Mouse (Mus musculus) layer of hippocampus, adult 2 months (tissue): Measurements from ENCODE around the gene St13. TPM values are rescaled to one million over a fixed set of nuclear protein-coding genes. Genes with fewer than 3 reads are reported as not detected.

Experiments used
- DNase-seq, 2 experiments: peaks; one replicate each; pipeline ENCODE4 v3.0.0; 2022; ENCODE audit warnings: low spot score in 2 of 2
- H3K27ac ChIP-seq: fragments of 200-600 bp; 2 replicates; pipeline ENCODE4 v1.8.1; 2022
- H3K4me3 ChIP-seq: fragments of 200-600 bp; 2 replicates; pipeline ENCODE4 v1.8.1; 2022; ENCODE audit warnings: mild to moderate bottlenecking
- CTCF ChIP-seq: fragments of 200-600 bp; conservative IDR thresholded peaks from 2 replicates; pipeline ENCODE4 v1.8.1; 2022; ENCODE audit warnings: antibody characterized with exemption, mild to moderate bottlenecking, moderate library complexity
- total RNA-seq, 2 experiments: library from RNA; stranded (reverse); gene quantifications; 2 replicates each; pipeline ENCODE4 v1.2.3; 2021

The St13 gene
- total RNA-seq, 2 experiments from 2014 or later = 163 to 171 TPM

GRCm38 (mm10) chr15:81361022-81361404 lies 38.9 kb downstream of the St13 start:
- no peak for TF ChIP-seq CTCF
- Histone ChIP-seq H3K27ac (peak overlapping the region; percentile 87), H3K4me3 (peak overlapping the region; percentile 77)
- no peak for DNase-seq

GRCm38 (mm10) chr15:81360345-81361021 lies 39.4 kb downstream of the St13 start, which contains the start of gene Slc25a17:
TSS of gene Slc25a17 (minus strand) at chr15:81360812.
- Histone ChIP-seq H3K4me3 (peak within 1 kb of the TSS; percentile 77), H3K27ac (peak within 1 kb of the TSS; percentile 87)
- DNase-seq = peak; percentile 92 to 95
- no peak for TF ChIP-seq CTCF

- TF ChIP-seq CTCF = no peak
- DNase-seq = no peak
- no peak overlapping the region for H3K27ac ChIP-seq
- no peak overlapping the region for H3K4me3 ChIP-seq
Measured at GRCm38 (mm10) chr15:81359421-81359820, 40.5 kb downstream of the St13 start.

GRCm38 (mm10) chr15:81358943-81359342 lies 40.9 kb downstream of the St13 start:
- DNase-seq = no peak
- Histone ChIP-seq H3K27ac (no peak overlapping the region), H3K4me3 (no peak overlapping the region)
- no peak for TF ChIP-seq CTCF

GRCm38 (mm10) chr15:81356946-81357345 lies 42.9 kb downstream of the St13 start:
- no peak for TF ChIP-seq CTCF
- Histone ChIP-seq H3K27ac (no peak overlapping the region), H3K4me3 (no peak overlapping the region)
- DNase-seq = no peak

GRCm38 (mm10) chr15:81355146-81355761 lies 44.6 kb downstream of the St13 start:
- peak; percentile 75 for TF ChIP-seq CTCF
- no peak for DNase-seq
- no peak overlapping the region for H3K27ac ChIP-seq
- H3K4me3 ChIP-seq = no peak overlapping the region

GRCm38 (mm10) chr15:81352638-81353037 lies 47.2 kb downstream of the St13 start:
- TF ChIP-seq CTCF = peak; percentile 54
- DNase-seq = no peak
- Histone ChIP-seq H3K4me3 (no peak overlapping the region), H3K27ac (no peak overlapping the region)

- TF ChIP-seq CTCF = no peak
- no peak for DNase-seq
- H3K27ac ChIP-seq = no peak overlapping the region
- H3K4me3 ChIP-seq = no peak overlapping the region
Measured at GRCm38 (mm10) chr15:81350401-81350800, 49.5 kb downstream of the St13 start.

- Histone ChIP-seq H3K4me3 (no peak overlapping the region), H3K27ac (peak overlapping the region; percentile 66)
- DNase-seq = no peak
- no peak for TF ChIP-seq CTCF
Measured at GRCm38 (mm10) chr15:81348366-81348765, 51.5 kb downstream of the St13 start.

GRCm38 (mm10) chr15:81347466-81347865 lies 52.4 kb downstream of the St13 start:
- no peak for TF ChIP-seq CTCF
- H3K4me3 ChIP-seq = no peak overlapping the region
- peak in 1 of 2 experiments; percentile 66 for DNase-seq
- H3K27ac ChIP-seq = peak overlapping the region; percentile 91

- Histone ChIP-seq H3K4me3 (no peak overlapping the region), H3K27ac (peak overlapping the region; percentile 58; the same call in 1 of the 2 replicates)
- TF ChIP-seq CTCF = no peak
- DNase-seq = no peak
Measured at GRCm38 (mm10) chr15:81341426-81341825, 58.5 kb downstream of the St13 start.

- no peak for DNase-seq
- H3K27ac ChIP-seq = no peak overlapping the region
- no peak overlapping the region for H3K4me3 ChIP-seq
- TF ChIP-seq CTCF = no peak
Measured at GRCm38 (mm10) chr15:81339158-81339557, 60.7 kb downstream of the St13 start.

GRCm38 (mm10) chr15:81336466-81336865 lies 63.4 kb downstream of the St13 start:
- DNase-seq = no peak
- peak overlapping the region; percentile 62 for H3K27ac ChIP-seq

GRCm38 (mm10) chr15:81332517-81332916 lies 67.4 kb downstream of the St13 start:
- Histone ChIP-seq H3K27ac (no peak overlapping the region), H3K4me3 (no peak overlapping the region)
- no peak for DNase-seq
- TF ChIP-seq CTCF = no peak

More at GRCm38 (mm10) chr15:81336466-81336865, 63.4 kb downstream of the St13 start:
- no peak for TF ChIP-seq CTCF
- H3K4me3 ChIP-seq = no peak overlapping the region
